Mouse (Mus musculus) liver, embryonic 13.5 days (tissue): Measurements from ENCODE around the gene Sipa1l3. TPM values are rescaled to one million over a fixed set of nuclear protein-coding genes. Genes with fewer than 3 reads are reported as not detected.
A peak's percentile ranks its signal among the peaks of the same experiment; 100 is the strongest.

Experiments used
- ATAC-seq: fragments of 200-750 bp; cut with Nextera tagmentation; 2 replicates; pipeline ENCODE4 v1.8.0; 2017; ENCODE audit warnings: low read depth, mild to moderate bottlenecking, moderate number of reproducible peaks, moderate library complexity
- DNase-seq: peaks from one replicate; pipeline ENCODE4 v3.0.0; 2022
- H3K27ac ChIP-seq: fragments of 300-500 bp; sonication (generic); 2 replicates; pipeline ENCODE4 v1.5.1; 2015; ENCODE audit warnings: moderate library complexity, mild to moderate bottlenecking, inconsistent platforms
- H3K27me3 ChIP-seq: fragments of 300-500 bp; sonication (generic); 2 replicates; pipeline ENCODE4 v1.6.1; 2015; ENCODE audit warnings: mild to moderate bottlenecking, inconsistent platforms
- H3K36me3 ChIP-seq: fragments of 300-500 bp; sonication (generic); 2 replicates; pipeline ENCODE4 v1.6.1; 2015; ENCODE audit warnings: mild to moderate bottlenecking, inconsistent platforms
- H3K4me1 ChIP-seq: fragments of 300-500 bp; sonication (generic); replicated peaks from 2 replicates; pipeline ENCODE4 v1.6.1; 2015; ENCODE audit warnings: inconsistent platforms
- H3K4me2 ChIP-seq: fragments of 300-500 bp; sonication (generic); 2 replicates; pipeline ENCODE4 v1.6.1; 2015; ENCODE audit warnings: inconsistent platforms, mild to moderate bottlenecking, moderate library complexity
- H3K4me3 ChIP-seq: fragments of 300-500 bp; sonication (generic); replicated peaks from 2 replicates; pipeline ENCODE4 v1.5.1; 2015; ENCODE audit warnings: mild to moderate bottlenecking, inconsistent platforms
- H3K9ac ChIP-seq: fragments of 300-500 bp; sonication (generic); 2 replicates; pipeline ENCODE4 v1.6.1; 2015; ENCODE audit warnings: mild to moderate bottlenecking, inconsistent platforms
- H3K9me3 ChIP-seq: fragments of 300-500 bp; sonication (generic); replicated peaks from 2 replicates; pipeline ENCODE4 v1.6.1; 2016; ENCODE audit warnings: inconsistent platforms
- WGBS: fragments of 180-500 bp; shearing (Covaris S2); methylation state at CpG from one replicate; pipeline ENCODE4 v1.1.7; 2015; ENCODE audit not compliant: insufficient replicate concordance; 5-methylcytosine and 5-hydroxymethylcytosine counted together
- polyA plus RNA-seq: library from polyadenylated mRNA; unstranded; fragments of >200 nt; fragmentation: Nextera tagmentation; extraction: Ambion mirVana; gene quantifications from 2 replicates; pipeline ENCODE4 v1.2.1, GENCODE M21; 2015

Gene Sipa1l3
- polyA plus RNA-seq, 1 experiment from 2014 or later = 2.6 TPM

GRCm38 (mm10) chr7:29475005-29475404 is 43.4 kb downstream of the Sipa1l3 start:
- Histone ChIP-seq H3K9me3 (no peaks in the 10 kb centered on the region), H3K4me2 (no peak overlapping the region), H3K4me3 (no peak overlapping the region), H3K27me3 (no peaks in the 10 kb centered on the region), H3K9ac (no peak overlapping the region), H3K36me3 (no peaks in the 10 kb centered on the region), H3K27ac (no peak overlapping the region), H3K4me1 (peaks cover 20% of the 10 kb centered on the region)
- ATAC-seq = no peak
- 77% methylated on average over 7 of the region's 7 CpGs for WGBS
- DNase-seq = no peak

GRCm38 (mm10) chr7:29471309-29471708 is 47.1 kb downstream of the Sipa1l3 start:
- WGBS = 57% methylated on average over 7 of the region's 7 CpGs
- H3K27me3 ChIP-seq = no peaks in the 10 kb centered on the region
- H3K4me3 ChIP-seq = no peak overlapping the region
- H3K4me1 ChIP-seq = peaks cover 33% of the 10 kb centered on the region
- no peaks in the 10 kb centered on the region for H3K36me3 ChIP-seq
- no peak overlapping the region for H3K9ac ChIP-seq
- no peak overlapping the region for H3K4me2 ChIP-seq
- ATAC-seq (peak; percentile 32; the same call in 1 of the 2 replicates), DNase-seq (peak; percentile 13)
- no peaks in the 10 kb centered on the region for H3K9me3 ChIP-seq
- H3K27ac ChIP-seq = no peak overlapping the region

GRCm38 (mm10) chr7:29469602-29470344 is 48.7 kb downstream of the Sipa1l3 start:
- no peak overlapping the region for H3K4me2 ChIP-seq
- H3K4me1 ChIP-seq = peaks cover 33% of the 10 kb centered on the region
- no peaks in the 10 kb centered on the region for H3K36me3 ChIP-seq
- no peak for DNase-seq
- H3K27ac ChIP-seq = no peak overlapping the region
- no peak overlapping the region for H3K4me3 ChIP-seq
- no peak for ATAC-seq
- H3K9ac ChIP-seq = no peak overlapping the region
- WGBS = 50% methylated on average over 7 of the region's 7 CpGs
- H3K27me3 ChIP-seq = no peaks in the 10 kb centered on the region
- H3K9me3 ChIP-seq = no peaks in the 10 kb centered on the region

- no peak overlapping the region for H3K4me2 ChIP-seq
- H3K4me3 ChIP-seq = no peak overlapping the region
- peaks cover 33% of the 10 kb centered on the region for H3K4me1 ChIP-seq
- DNase-seq (no peak), ATAC-seq (no peak)
- WGBS = 71% methylated on average over 5 of the region's 5 CpGs
- no peak overlapping the region for H3K9ac ChIP-seq
- H3K9me3 ChIP-seq = no peaks in the 10 kb centered on the region
- H3K27ac ChIP-seq = no peak overlapping the region
- no peaks in the 10 kb centered on the region for H3K27me3 ChIP-seq
- H3K36me3 ChIP-seq = no peaks in the 10 kb centered on the region
These were observed 49.8 kb downstream of the Sipa1l3 start for GRCm38 (mm10) chr7:29468593-29468992.

- Histone ChIP-seq H3K9ac (no peak overlapping the region), H3K36me3 (no peaks in the 10 kb centered on the region), H3K9me3 (no peaks in the 10 kb centered on the region), H3K4me1 (peaks cover 29% of the 10 kb centered on the region), H3K27me3 (no peaks in the 10 kb centered on the region), H3K4me3 (no peak overlapping the region), H3K27ac (no peak overlapping the region), H3K4me2 (no peak overlapping the region)
- 56% methylated on average over 10 of the region's 10 CpGs for WGBS
- DNase-seq (no peak), ATAC-seq (no peak)
These were observed 51.9 kb downstream of the Sipa1l3 start for GRCm38 (mm10) chr7:29466585-29466984.

GRCm38 (mm10) chr7:29465736-29466135 is 52.7 kb downstream of the Sipa1l3 start:
- Histone ChIP-seq H3K27ac (no peak overlapping the region), H3K36me3 (no peaks in the 10 kb centered on the region), H3K4me2 (no peak overlapping the region), H3K4me1 (peaks cover 20% of the 10 kb centered on the region), H3K9me3 (no peaks in the 10 kb centered on the region), H3K27me3 (no peaks in the 10 kb centered on the region), H3K4me3 (no peak overlapping the region), H3K9ac (no peak overlapping the region)
- DNase-seq (no peak), ATAC-seq (no peak)
- 74% methylated on average over 4 of the region's 4 CpGs for WGBS

GRCm38 (mm10) chr7:29462820-29463219 is 55.6 kb downstream of the Sipa1l3 start:
- no peaks in the 10 kb centered on the region for H3K36me3 ChIP-seq
- H3K27ac ChIP-seq = no peak overlapping the region
- no peaks in the 10 kb centered on the region for H3K9me3 ChIP-seq
- no peak overlapping the region for H3K4me2 ChIP-seq
- H3K9ac ChIP-seq = no peak overlapping the region
- H3K27me3 ChIP-seq = no peaks in the 10 kb centered on the region
- ATAC-seq (no peak), DNase-seq (no peak)
- no peak overlapping the region for H3K4me3 ChIP-seq
- 0 out of 2 replicates have a peak, but pooled peaks cover 3% of the 10 kb centered on the region for H3K4me1 ChIP-seq
- WGBS = 67% methylated on average over 3 of the region's 3 CpGs

GRCm38 (mm10) chr7:29462178-29462577 is 56.3 kb downstream of the Sipa1l3 start:
- H3K27ac ChIP-seq = no peak overlapping the region
- H3K4me2 ChIP-seq = no peak overlapping the region
- no peaks in the 10 kb centered on the region for H3K27me3 ChIP-seq
- ATAC-seq = no peak
- H3K9ac ChIP-seq = no peak overlapping the region
- H3K9me3 ChIP-seq = no peaks in the 10 kb centered on the region
- H3K4me1 ChIP-seq = 0 out of 2 replicates have a peak, but pooled peaks cover 6% of the 10 kb centered on the region
- DNase-seq = no peak
- 70% methylated on average over 5 of the region's 5 CpGs for WGBS
- no peaks in the 10 kb centered on the region for H3K36me3 ChIP-seq
- H3K4me3 ChIP-seq = no peak overlapping the region

- no peak for DNase-seq
- no peak overlapping the region for H3K4me3 ChIP-seq
- no peaks in the 10 kb centered on the region for H3K9me3 ChIP-seq
- no peak for ATAC-seq
- no peak overlapping the region for H3K4me2 ChIP-seq
- no peaks in the 10 kb centered on the region for H3K36me3 ChIP-seq
- H3K27me3 ChIP-seq = no peaks in the 10 kb centered on the region
- WGBS = 70% methylated on average over 10 of the region's 10 CpGs
- no peak overlapping the region for H3K9ac ChIP-seq
- no peak overlapping the region for H3K27ac ChIP-seq
- H3K4me1 ChIP-seq = 0 out of 2 replicates have a peak, but pooled peaks cover 6% of the 10 kb centered on the region
These were observed 56.9 kb downstream of the Sipa1l3 start for GRCm38 (mm10) chr7:29461557-29461956.

GRCm38 (mm10) chr7:29458889-29459740 is 59.3 kb downstream of the Sipa1l3 start:
- ATAC-seq (no peak), DNase-seq (no peak)
- Histone ChIP-seq H3K9ac (no peak overlapping the region), H3K4me2 (no peak overlapping the region), H3K4me1 (0 out of 2 replicates have a peak, but pooled peaks cover 9% of the 10 kb centered on the region), H3K4me3 (no peak overlapping the region), H3K27me3 (no peaks in the 10 kb centered on the region), H3K27ac (no peak overlapping the region), H3K9me3 (no peaks in the 10 kb centered on the region), H3K36me3 (no peaks in the 10 kb centered on the region)
- 76% methylated on average over 14 of the region's 14 CpGs for WGBS

- H3K27me3 ChIP-seq = no peaks in the 10 kb centered on the region
- no peak for DNase-seq
- ATAC-seq = no peak
- no peaks in the 10 kb centered on the region for H3K36me3 ChIP-seq
- no peak overlapping the region for H3K9ac ChIP-seq
- WGBS = 50% methylated on average over 6 of the region's 6 CpGs
- no peak overlapping the region for H3K4me3 ChIP-seq
- no peaks in the 10 kb centered on the region for H3K9me3 ChIP-seq
- no peak overlapping the region for H3K4me2 ChIP-seq
- peaks cover 17% of the 10 kb centered on the region; the same call in 1 of the 2 replicates for H3K4me1 ChIP-seq
- no peak overlapping the region for H3K27ac ChIP-seq
These were observed 60.7 kb downstream of the Sipa1l3 start for GRCm38 (mm10) chr7:29457772-29458171.
